Mouse (Mus musculus) urinary bladder, postnatal 36 days (tissue): ENCODE measurements around the gene Art3.

ENCODE experiments used
- DNase-seq, 2 experiments: peaks; one replicate each; pipeline ENCODE4 v3.0.0; 2022; ENCODE audit warnings: low spot score in 2 of 2, mixed read lengths in 1 of 2

The Art3 gene

GRCm38 (mm10) chr5:92331635-92332338 is at the start of gene Art3:
Art3 (plus strand) TSS chr5:92331827.
- no peak for DNase-seq

GRCm38 (mm10) chr5:92282571-92282970 is 49.1 kb upstream of the Art3 start:
- peak in 1 of 2 experiments; percentile 58 for DNase-seq

- DNase-seq: no peak
Measured at GRCm38 (mm10) chr5:92283107-92283506, 48.5 kb upstream of the Art3 start.

- no peak for DNase-seq
Measured at GRCm38 (mm10) chr5:92287840-92288239, 43.8 kb upstream of the Art3 start.

- DNase-seq: no peak
Measured at GRCm38 (mm10) chr5:92291652-92292414, 39.8 kb upstream of the Art3 start.

DNA sequence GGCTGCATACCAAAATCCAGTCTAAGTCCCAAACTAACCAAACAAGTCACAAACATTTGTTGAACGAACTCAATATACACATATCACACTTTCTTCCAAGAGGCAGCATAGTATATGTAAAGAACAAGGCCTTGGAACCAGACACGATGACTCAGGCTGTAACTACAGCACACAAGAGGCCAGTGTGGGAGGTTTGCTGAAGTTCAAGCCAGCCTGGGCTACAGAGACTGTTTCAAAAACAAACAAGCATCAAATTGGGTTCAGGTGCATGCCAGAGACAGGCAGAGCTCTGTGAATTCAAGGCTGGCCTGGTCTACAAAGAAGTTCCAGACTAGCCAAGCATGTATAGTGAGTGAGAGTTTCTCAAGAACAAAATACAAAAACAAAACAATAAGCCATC is 37.1 kb upstream of the Art3 start:
- DNase-seq: no peak

DNA sequence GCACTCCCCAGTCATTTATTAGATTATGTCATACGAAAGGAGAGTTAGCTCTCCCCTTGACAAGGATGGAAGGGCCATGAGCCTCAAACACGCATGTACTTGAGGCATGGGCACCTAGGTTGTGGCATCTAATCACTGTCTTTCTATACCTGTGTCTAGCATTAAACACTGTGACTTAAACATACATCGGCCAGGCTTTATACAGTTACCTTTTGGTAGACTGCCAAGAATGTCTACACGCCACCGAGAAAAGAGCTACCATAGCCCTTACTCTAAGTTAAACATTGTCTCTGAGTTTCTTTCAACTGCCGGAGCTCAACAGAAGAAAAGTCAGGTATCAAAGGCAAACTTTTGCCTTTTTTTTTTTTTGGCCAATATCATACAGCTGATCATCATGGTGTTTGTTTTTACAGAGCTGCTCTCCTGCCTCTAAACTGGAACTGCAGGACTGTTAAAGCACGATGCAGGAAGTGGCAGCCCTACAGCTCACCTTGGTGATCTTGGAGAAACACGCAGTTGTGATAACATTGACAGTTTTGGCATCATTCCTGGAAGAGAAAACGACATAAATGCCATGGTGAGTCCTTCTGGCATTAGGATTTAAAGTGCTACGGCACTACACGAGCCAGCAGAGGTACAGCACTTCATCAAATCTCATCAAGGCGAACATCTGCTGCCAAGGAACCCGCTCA is 29.3 kb upstream of the Art3 start:
- no peak for DNase-seq

GRCm38 (mm10) chr5:92304291-92304690 is 27.3 kb upstream of the Art3 start:
- no peak for DNase-seq

- peak; percentile 83 to 91 for DNase-seq
Measured at GRCm38 (mm10) chr5:92309681-92310511, 21.7 kb upstream of the Art3 start, which contains the start of gene Sdad1. Sdad1 (minus strand) TSS chr5:92310479.

GRCm38 (mm10) chr5:92312046-92312715 is 19.4 kb upstream of the Art3 start:
- DNase-seq: peak; percentile 62 to 83

DNA sequence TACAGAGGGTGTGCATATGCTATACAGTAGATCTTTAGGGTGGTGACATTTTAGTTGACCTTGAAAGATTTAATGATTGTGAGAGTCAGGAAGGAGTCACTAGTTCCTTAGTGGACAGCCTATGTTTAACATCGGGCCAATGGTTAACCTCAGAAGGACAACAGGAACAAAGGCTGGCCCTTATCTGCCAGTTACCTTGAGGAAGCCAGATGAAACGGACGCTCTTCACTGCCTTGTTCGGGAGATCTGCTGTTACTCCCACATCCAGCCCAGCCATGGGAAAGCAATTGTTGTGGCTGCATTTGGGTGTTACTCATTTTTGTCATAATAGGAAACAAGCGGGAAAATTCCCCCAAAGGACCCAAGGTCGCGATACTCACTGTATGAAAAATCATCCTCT is 17.9 kb upstream of the Art3 start:
- DNase-seq: no peak

GRCm38 (mm10) chr5:92318119-92318518 is 13.5 kb upstream of the Art3 start:
- DNase-seq: no peak

DNA sequence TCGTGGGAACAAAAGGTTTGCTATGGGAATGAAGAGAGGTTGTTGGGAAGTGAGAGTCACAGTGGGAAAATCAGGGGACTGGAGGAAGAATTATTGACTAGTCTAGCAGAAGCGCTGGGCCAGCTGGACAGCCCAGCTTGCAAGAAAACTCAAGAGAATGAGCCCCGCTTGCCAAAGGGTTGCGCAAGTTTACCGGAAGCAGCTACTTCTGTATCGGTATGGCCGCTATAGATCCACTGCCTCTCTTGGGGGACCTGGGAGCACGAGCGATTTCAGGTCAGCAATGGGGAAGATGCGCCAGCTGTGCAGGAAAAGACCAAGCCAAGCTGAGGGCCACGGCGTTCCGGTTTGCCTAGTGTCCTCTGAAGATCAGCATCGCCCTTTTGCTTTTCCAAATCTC is 13.0 kb upstream of the Art3 start:
- peak in 1 of 2 experiments; percentile 31 for DNase-seq

GRCm38 (mm10) chr5:92321631-92322400 is 9.8 kb upstream of the Art3 start:
- no peak for DNase-seq

DNA sequence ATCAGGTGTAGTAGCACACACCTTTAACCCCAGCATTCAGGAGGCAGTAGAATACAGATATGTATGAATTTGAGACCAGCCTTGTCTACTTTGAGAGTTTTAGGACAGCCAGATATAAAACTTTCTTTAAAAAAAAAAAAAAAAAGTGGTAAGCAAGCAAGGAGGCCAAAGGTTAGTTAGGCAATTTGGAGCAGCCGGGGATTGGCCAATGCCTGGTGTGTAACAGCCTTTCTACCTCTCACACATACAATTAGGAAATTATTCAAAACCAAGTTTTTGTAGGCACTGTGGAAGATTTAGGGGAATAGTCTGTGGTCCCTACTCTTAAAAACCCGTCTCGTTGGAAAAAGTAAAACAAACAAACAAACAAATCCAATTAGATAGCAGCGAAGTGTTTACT is 9.0 kb upstream of the Art3 start:
- DNase-seq: no peak

DNA sequence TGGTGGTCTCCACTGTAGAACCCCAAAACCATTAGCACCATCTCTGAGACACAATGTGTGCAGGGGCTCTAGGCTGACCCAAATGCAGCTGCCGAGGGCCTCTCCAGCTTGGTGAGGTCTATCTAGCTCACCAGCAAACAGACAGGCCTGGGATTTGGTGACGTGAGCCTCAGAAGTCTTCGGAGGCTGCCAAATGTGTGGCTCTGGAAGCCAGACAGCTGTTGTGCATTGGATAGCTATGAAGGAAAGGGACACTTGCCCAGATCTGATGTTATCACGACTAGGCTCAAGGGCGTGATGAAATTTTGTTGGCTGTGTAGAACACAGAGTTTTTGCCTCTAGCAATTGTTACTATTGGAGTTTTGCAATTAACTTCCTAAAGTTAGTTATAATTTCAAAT is 8.4 kb upstream of the Art3 start:
- DNase-seq: peak; percentile 33 to 70

- DNase-seq: no peak
Measured at GRCm38 (mm10) chr5:92327367-92327766, 4.3 kb upstream of the Art3 start.

DNA sequence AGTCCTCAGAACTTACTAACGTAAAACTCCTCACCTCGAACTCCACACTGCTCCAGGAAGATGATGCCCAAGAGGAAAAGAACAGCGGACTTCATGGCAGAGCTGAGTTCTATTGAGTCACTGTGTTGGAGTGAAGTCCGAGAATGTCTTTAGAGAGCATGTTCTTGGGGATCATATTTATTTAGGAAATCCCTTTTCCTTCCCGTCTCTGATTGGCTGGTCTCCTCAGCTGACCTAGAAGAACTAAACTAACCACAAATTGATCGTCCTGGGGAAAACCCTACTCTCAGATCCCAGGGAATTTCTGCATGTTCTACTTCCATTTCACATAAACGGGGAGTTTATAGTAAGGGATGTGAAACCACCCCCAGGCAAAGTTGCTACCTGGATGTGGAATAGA is 3.7 kb upstream of the Art3 start, which contains the start of gene Cxcl9:
TSS of gene Cxcl9 (minus strand) at position 151 of the 400 bp plus-strand sequence.
- no peak for DNase-seq

DNA sequence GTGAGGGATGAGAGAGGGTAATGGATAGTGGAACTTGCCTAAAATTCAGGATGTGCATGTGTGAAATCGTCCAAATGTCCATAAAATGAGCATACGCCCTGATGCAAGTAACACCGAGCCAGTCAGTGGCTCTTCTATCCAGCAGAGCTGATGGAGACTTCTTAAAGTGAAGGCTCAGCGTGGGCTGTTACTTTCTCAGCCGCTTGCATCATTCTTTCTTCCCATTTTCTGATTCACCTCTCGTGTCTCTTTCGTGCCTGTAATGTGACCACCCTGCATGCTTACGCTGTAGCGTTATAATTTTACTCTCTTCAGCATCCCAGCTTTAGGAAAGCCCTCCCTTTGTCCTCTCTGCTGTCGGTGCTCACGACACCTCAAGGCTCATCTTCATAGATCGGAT is 505 bp upstream of the Art3 start:
- no peak for DNase-seq

- peak in 1 of 2 experiments; percentile 62 for DNase-seq
Measured at GRCm38 (mm10) chr5:92332359-92332840, 773 bp downstream of the Art3 start.
